20 mouse cellular contexts compared by ENCODE assay signal in the genomic region with DNA sequence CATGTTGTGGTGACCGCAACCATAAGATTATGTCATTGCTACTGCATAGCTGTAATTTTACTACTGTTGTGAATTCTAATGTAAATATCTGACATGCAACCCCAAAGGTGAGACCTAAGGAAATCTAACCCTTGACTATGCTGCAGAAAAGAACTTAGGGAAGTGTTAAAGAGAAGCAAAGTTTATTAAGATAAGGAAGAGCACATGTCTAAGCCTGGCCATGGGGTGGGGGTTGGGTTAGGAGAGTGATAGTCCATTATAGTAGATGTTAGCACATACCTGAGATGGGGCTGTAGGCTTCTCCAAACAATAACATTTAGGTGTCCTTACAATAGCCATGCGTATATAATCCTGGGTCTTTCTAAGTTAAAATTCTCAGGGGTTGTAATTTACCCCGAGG. TPM values are rescaled to one million over a fixed set of nuclear protein-coding genes. Genes with fewer than 3 reads are reported as not detected.
A peak's percentile ranks its signal among the peaks of the same experiment; 100 is the strongest.
DNase-seq lines count a peak whose midpoint lies in the region; TF ChIP-seq lines count a peak whose summit lies in the region.
"Had no signal": no experiment of that assay in that cellular context is flagged by ENCODE, and none has a peak within 500 bp of the region (broad histone marks: within the 10 kb centered on the region; RNA-seq: fewer than 3 reads in every experiment).

No protein-coding gene starts in this region.

- H3K9ac ChIP-seq in MEL (ENCODE audit: control insufficient read depth, low read depth, low read length, poor library complexity, severe bottlenecking) = no peak overlapping the region

- no peak for TF ChIP-seq POLR2A in MEL (IDR thresholded peaks at IDR 0.05; ENCODE audit: control insufficient read depth in 1 of 2, insufficient read depth in 1 of 2, low read depth in 1 of 2, low read length in 2 of 2, poor library complexity in 1 of 2)

- H3K79me2 ChIP-seq in MEL (ENCODE audit: control insufficient read depth, insufficient read depth, low read length, poor library complexity) = peaks cover 13% of the 10 kb centered on the region

- H3K9me3 ChIP-seq in MEL (replicated peaks; ENCODE audit: insufficient read depth, low read length) = no peaks in the 10 kb centered on the region

- 0 out of 4 replicates have a peak overlapping the region, but pooled peaks of 1 of the 2 experiments have one; percentile 13 for H3K4me3 ChIP-seq in MEL (ENCODE audit: control insufficient read depth in 1 of 2, insufficient read depth in 1 of 2, low read depth in 2 of 2, low read length in 2 of 2)

- no peak for TF ChIP-seq CTCF in MEL (IDR thresholded peaks at IDR 0.05 in 2 of 3, conservative IDR thresholded peaks at IDR 0.05 in 1 of 3; ENCODE audit: control insufficient read depth in 1 of 3, insufficient read depth in 1 of 3, low read depth in 2 of 3, low read length in 3 of 3, poor library complexity in 1 of 3, severe bottlenecking in 1 of 3)

- peaks cover 0 to 17% of the 10 kb centered on the region in 2 experiments; a peak in 2 of 4 replicates for H3K36me3 ChIP-seq in MEL (ENCODE audit: control insufficient read depth in 1 of 2, insufficient read depth in 2 of 2, low read length in 2 of 2)
- H3K36me3 ChIP-seq: G1E had no signal

- DNase-seq in MEL (ENCODE audit: low read depth, low spot score) (peak; percentile 47), MEL-GATA-1-ER (ENCODE audit: extremely low read depth, low read depth) (peak; percentile 50)
- no peak for DNase-seq in lung, postnatal 4 days
- DNase-seq in kidney, postnatal 10 days = no peak
- DNase-seq: adrenal gland, adult 2 months; adrenal gland, adult 8-10 months; adrenal gland, postnatal 10 days; adrenal gland, postnatal 14 days; adrenal gland, postnatal 25 days; adrenal gland, postnatal 36 days; B cell, adult 2 months; cerebellum, adult 11 months; cerebellum, adult 11-12 months; cerebellum, adult 18-20 months; cerebellum, adult 2 months; cerebellum, adult 8-10 months had no signal

- no peak for TF ChIP-seq EP300 in MEL (IDR thresholded peaks at IDR 0.05; ENCODE audit: low read depth in 1 of 2, low read length in 2 of 2)

- H3K4me1 ChIP-seq in MEL (ENCODE audit: control insufficient read depth in 1 of 2, insufficient read depth in 2 of 2, low read length in 2 of 2) = peaks cover 10 to 28% of the 10 kb centered on the region in 2 experiments

- H3K27ac ChIP-seq in MEL (ENCODE audit: control insufficient read depth, low read depth, low read length) = no peak overlapping the region

- H3K27me3 ChIP-seq in MEL (ENCODE audit: control insufficient read depth in 1 of 2, insufficient read depth in 2 of 2, low read length in 2 of 2) = no peaks in the 10 kb centered on the region
- H3K27me3 ChIP-seq: CH12.LX, Patski had no signal

- TF ChIP-seq RAD21 in MEL (IDR thresholded peaks at IDR 0.05; ENCODE audit: low read depth, low read length) = no peak

TF ChIP-seq in MEL, 35 proteins besides CTCF, POLR2A, EP300 and RAD21:
- TF ChIP-seq GABPA (IDR thresholded peaks at IDR 0.05; ENCODE audit: low read depth, low read length) (no peak), UBTF (IDR thresholded peaks at IDR 0.05; ENCODE audit: borderline replicate concordance, insufficient read depth, low read depth, low read length) (no peak), POLR2AphosphoS2 (IDR thresholded peaks at IDR 0.05; ENCODE audit: low read length) (no peak), ETS1 (IDR thresholded peaks at IDR 0.05; ENCODE audit: low read depth, low read length) (no peak), SMC3 (IDR thresholded peaks at IDR 0.05; ENCODE audit: low read depth, low read length) (no peak), JUND (IDR thresholded peaks at IDR 0.05; ENCODE audit: low read depth, low read length) (no peak), POLR2AphosphoS5 (IDR thresholded peaks at IDR 0.05; ENCODE audit: borderline replicate concordance, low read depth, low read length) (no peak), MYB (IDR thresholded peaks at IDR 0.05; ENCODE audit: low read depth, low read length) (no peak), RCOR1 (IDR thresholded peaks at IDR 0.05; ENCODE audit: low read depth, low read length) (no peak), HCFC1 (IDR thresholded peaks at IDR 0.05; ENCODE audit: low read depth, low read length) (no peak), MXI1 (IDR thresholded peaks at IDR 0.05; ENCODE audit: low read depth, low read length) (peak; percentile 67; the same call in 1 of the 2 replicates), ZKSCAN1 (IDR thresholded peaks at IDR 0.05; ENCODE audit: low read depth, low read length) (no peak), ZNF384 (IDR thresholded peaks at IDR 0.05; ENCODE audit: low read depth, low read length) (no peak), CHD1 (IDR thresholded peaks at IDR 0.05; ENCODE audit: low read depth, low read length) (no peak), E2F4 (IDR thresholded peaks at IDR 0.05; ENCODE audit: borderline replicate concordance, low read depth, low read length) (no peak), MAZ (IDR thresholded peaks at IDR 0.05; ENCODE audit: low read depth, low read length) (no peak), ZMIZ1 (IDR thresholded peaks at IDR 0.05; ENCODE audit: low read depth, low read length) (no peak), GATA1 (IDR thresholded peaks at IDR 0.05; ENCODE audit: low read depth, low read length) (peak; percentile 29; the same call in 1 of the 2 replicates), TCF12 (IDR thresholded peaks at IDR 0.05; ENCODE audit: low read depth, low read length) (no peak), USF1 (IDR thresholded peaks at IDR 0.05; ENCODE audit: low read depth, low read length) (peak; percentile 49; the same call in 1 of the 2 replicates), SIN3A (IDR thresholded peaks at IDR 0.05; ENCODE audit: low read length) (no peak; the same call in 1 of the 2 replicates), BHLHE40 (IDR thresholded peaks at IDR 0.05; ENCODE audit: borderline replicate concordance, low read depth, low read length) (0 out of 2 replicates have a peak, but pooled peaks have one; percentile 22), ZC3H11A (IDR thresholded peaks at IDR 0.05; ENCODE audit: low read depth, low read length) (no peak), NRF1 (IDR thresholded peaks at IDR 0.05; ENCODE audit: insufficient read depth, low read depth, low read length, poor library complexity, severe bottlenecking) (no peak), NELFE (IDR thresholded peaks at IDR 0.05; ENCODE audit: low read depth, low read length) (no peak), MEF2A (IDR thresholded peaks at IDR 0.05; ENCODE audit: extremely low read depth, insufficient replicate concordance, low read depth, low read length, poor library complexity, severe bottlenecking) (no peak), ELF1 (IDR thresholded peaks at IDR 0.05; ENCODE audit: low read depth, low read length) (no peak), USF2 (IDR thresholded peaks at IDR 0.05; ENCODE audit: borderline replicate concordance in 1 of 2, insufficient read depth in 1 of 2, low read depth in 1 of 2, low read length in 2 of 2) (no peak), TBP (IDR thresholded peaks at IDR 0.05; ENCODE audit: low read depth, low read length) (no peak), KAT2A (conservative IDR thresholded peaks at IDR 0.05; ENCODE audit: low read depth, low read length) (no peak), MYC (IDR thresholded peaks at IDR 0.05; ENCODE audit: low read depth, low read length) (peak; percentile 86), MAFK (IDR thresholded peaks at IDR 0.05; ENCODE audit: borderline replicate concordance, low read depth, low read length) (no peak), TAL1 (IDR thresholded peaks at IDR 0.05; ENCODE audit: low read length) (no peak), CHD2 (IDR thresholded peaks at IDR 0.05; ENCODE audit: low read length) (no peak; the same call in 1 of the 2 replicates), MAX (IDR thresholded peaks at IDR 0.05; ENCODE audit: low read length) (peak; percentile 75; the same call in 1 of the 2 replicates)

RNA-seq across cellular contexts. Expression of a gene that starts 3.4 kb away (rescaled TPM):
- total RNA-seq in MEL (2012; rRNA removed) = 247 and 310 TPM in 2 replicates
- 100 to 1,000 TPM in 1 of 2 experiments, not detected in 1; 303 TPM for polyA plus RNA-seq in MEL (2012; ENCODE audit: insufficient read depth in 1 of 2, insufficient read length in 2 of 2, low read depth in 1 of 2, low replicate concordance in 2 of 2, missing spikeins in 1 of 2)
- total RNA-seq: G1E had no signal
- polyA plus RNA-seq: G1E had no signal

RNA-seq across cellular contexts. Expression of a gene that starts 39.0 kb away (rescaled TPM):
- total RNA-seq in MEL (2012; rRNA removed) = 0.03 and 0.04 TPM in 2 replicates
- polyA plus RNA-seq in MEL (2012; ENCODE audit: insufficient read depth in 1 of 2, insufficient read length in 2 of 2, low read depth in 1 of 2, low replicate concordance in 2 of 2, missing spikeins in 1 of 2) = not detected
- total RNA-seq: CH12.LX had no signal
- polyA plus RNA-seq: CD4-positive, CD25-positive, alpha-beta regulatory T cell, adult 4 months; G1E had no signal

Comparison
In these comparisons a context has a peak if more than half of its experiments do, and no peak if none do; other contexts are left out.
1. DNase-seq: peak in MEL (single experiment) and MEL-GATA-1-ER (single experiment); none in lung, postnatal 4 days (0 of 2) and kidney, postnatal 10 days (single experiment).